Comparison of ENCODE assay signal across 9 mouse cellular contexts in genomic region chr8:8656578-8657441, GRCm38 (mm10). TPM values are rescaled to one million over a fixed set of nuclear protein-coding genes. Genes with fewer than 3 reads are reported as not detected.
A peak's percentile ranks its signal among the peaks of the same experiment; 100 is the strongest.
DNase-seq lines count a peak whose midpoint lies in the region; ATAC-seq lines count a peak whose summit lies in the region.
"Had no signal": no experiment of that assay in that cellular context is flagged by ENCODE, and none has a peak within 500 bp of the region (broad histone marks: within the 10 kb centered on the region; RNA-seq: fewer than 3 reads in every experiment).

No protein-coding gene starts in this region.

- H3K9ac ChIP-seq in heart, embryonic 12.5 days: peak overlapping the region; percentile 36; the same call in 1 of the 2 replicates
- H3K9ac ChIP-seq in midbrain, embryonic 15.5 days: peak overlapping the region; percentile 37

- no peaks in the 10 kb centered on the region for H3K9me3 ChIP-seq in heart, embryonic 12.5 days (replicated peaks)
- no peaks in the 10 kb centered on the region for H3K9me3 ChIP-seq in hindbrain, embryonic 10.5 days
- H3K9me3 ChIP-seq in midbrain, embryonic 15.5 days: no peaks in the 10 kb centered on the region

- H3K4me3 ChIP-seq in heart, embryonic 12.5 days: peak overlapping the region; percentile 30
- peak overlapping the region; percentile 98 for H3K4me3 ChIP-seq in hindbrain, embryonic 10.5 days
- peak overlapping the region; percentile 68 for H3K4me3 ChIP-seq in midbrain, embryonic 15.5 days

- ATAC-seq in heart, embryonic 12.5 days (ENCODE audit: insufficient number of reproducible peaks, low FRiP score): no peak
- no peak for ATAC-seq in midbrain, embryonic 15.5 days (replicated peaks)
- no peak for ATAC-seq in CD4-positive, CD25-positive, alpha-beta regulatory T cell, adult 4 months

- no peaks in the 10 kb centered on the region for H3K36me3 ChIP-seq in heart, embryonic 12.5 days
- peaks cover 24% of the 10 kb centered on the region; the same call in 1 of the 2 replicates for H3K36me3 ChIP-seq in hindbrain, embryonic 10.5 days
- no peaks in the 10 kb centered on the region for H3K36me3 ChIP-seq in midbrain, embryonic 15.5 days (replicated peaks)

- peaks cover 47% of the 10 kb centered on the region for H3K4me1 ChIP-seq in heart, embryonic 12.5 days (replicated peaks)
- H3K4me1 ChIP-seq in hindbrain, embryonic 10.5 days (replicated peaks): peaks cover 71% of the 10 kb centered on the region
- H3K4me1 ChIP-seq in midbrain, embryonic 15.5 days: peaks cover 62% of the 10 kb centered on the region

- H3K27ac ChIP-seq in heart, embryonic 12.5 days (ENCODE audit: poor library complexity, severe bottlenecking): peak overlapping the region; percentile 26; the same call in 1 of the 2 replicates
- H3K27ac ChIP-seq in hindbrain, embryonic 10.5 days: peak overlapping the region; percentile 98
- peak overlapping the region; percentile 46; the same call in 1 of the 2 replicates for H3K27ac ChIP-seq in midbrain, embryonic 15.5 days

- H3K27me3 ChIP-seq in heart, embryonic 12.5 days (replicated peaks): no peaks in the 10 kb centered on the region
- peaks cover 16% of the 10 kb centered on the region for H3K27me3 ChIP-seq in hindbrain, embryonic 10.5 days (ENCODE audit: insufficient read depth, poor library complexity, severe bottlenecking)
- peaks cover 3% of the 10 kb centered on the region; the same call in 1 of the 2 replicates for H3K27me3 ChIP-seq in midbrain, embryonic 15.5 days (replicated peaks)

- WGBS in heart, embryonic 12.5 days: 10% methylated on average over 14 of the region's 14 CpGs
- 3% methylated on average over 14 of the region's 14 CpGs for WGBS in hindbrain, embryonic 10.5 days
- 9% methylated on average over 14 of the region's 14 CpGs for WGBS in midbrain, embryonic 15.5 days

- intact Hi-C loops in heart, postnatal 25 days (cut with DNase I): loop anchor here (5.0 to 10.0 kb wide), 3 partner anchors 322 to 515 kb away; no protein-coding TSS in a partner anchor

- no peak for DNase-seq in heart, postnatal 25 days (ENCODE audit: low spot score)
- peak; percentile 43 for DNase-seq in brain, embryonic 18.5 days (ENCODE audit: low read depth, low spot score)
- peak; percentile 35 for DNase-seq in hindbrain, embryonic 10.5 days (ENCODE audit: low spot score)
- no peak for DNase-seq in spleen, postnatal 14 days (ENCODE audit: low spot score in 2 of 2)
- no peak for DNase-seq in testis, postnatal 10 days (ENCODE audit: low spot score)
- DNase-seq: cerebellum, adult 11 months had no signal

- H3K4me2 ChIP-seq in heart, embryonic 12.5 days: peak overlapping the region; percentile 67
- peak overlapping the region; percentile 86 for H3K4me2 ChIP-seq in midbrain, embryonic 15.5 days

RNA-seq across cellular contexts. Expression of gene Efnb2, which starts 4.2 kb away (rescaled TPM):
- polyA plus RNA-seq in heart, embryonic 12.5 days (2016; fragmentation: Nextera tagmentation; extraction: Ambion mirVana): 25.4 and 27.1 TPM in 2 replicates
- total RNA-seq in heart, postnatal 25 days (2021): 10 to 100 TPM; 24.8 to 29.4 TPM
- polyA plus RNA-seq in hindbrain, embryonic 10.5 days (2016; fragmentation: Nextera tagmentation; extraction: Ambion mirVana): 33.8 and 34.7 TPM in 2 replicates
- polyA plus RNA-seq in midbrain, embryonic 15.5 days (2015; fragmentation: Nextera tagmentation; extraction: Ambion mirVana): 14.1 and 14.8 TPM in 2 replicates
- under 1 TPM; 0.16 to 0.24 TPM for polyA plus RNA-seq in CD4-positive, CD25-positive, alpha-beta regulatory T cell, adult 4 months (2017; shearing (Covaris generic))

RNA-seq across cellular contexts. Expression of gene Arglu1, which starts 33.5 kb away (rescaled TPM):
- 111 TPM in 2 replicates for polyA plus RNA-seq in heart, embryonic 12.5 days (2016; fragmentation: Nextera tagmentation; extraction: Ambion mirVana)
- total RNA-seq in heart, postnatal 25 days (2021): 10 to 100 TPM; 29.4 to 30.4 TPM
- 145 and 165 TPM in 2 replicates for polyA plus RNA-seq in hindbrain, embryonic 10.5 days (2016; fragmentation: Nextera tagmentation; extraction: Ambion mirVana)
- 158 and 183 TPM in 2 replicates for polyA plus RNA-seq in midbrain, embryonic 15.5 days (2015; fragmentation: Nextera tagmentation; extraction: Ambion mirVana)
- polyA plus RNA-seq in CD4-positive, CD25-positive, alpha-beta regulatory T cell, adult 4 months (2017; shearing (Covaris generic)): 100 to 1,000 TPM; 162 to 193 TPM

Comparison
In these comparisons a context has a peak if more than half of its experiments do, and no peak if none do; other contexts are left out.
1. H3K27ac ChIP-seq: peak in every context shown above with its lines; median percentile 98 in hindbrain, embryonic 10.5 days; 46 in midbrain, embryonic 15.5 days; 26 in heart, embryonic 12.5 days.
2. H3K4me3 ChIP-seq: peak in every context shown above with its lines; median percentile 98 in hindbrain, embryonic 10.5 days; 68 in midbrain, embryonic 15.5 days; 30 in heart, embryonic 12.5 days.
3. DNase-seq: peak in brain, embryonic 18.5 days (single experiment) and hindbrain, embryonic 10.5 days (single experiment); none in heart, postnatal 25 days (single experiment), spleen, postnatal 14 days (0 of 2) and testis, postnatal 10 days (single experiment).
4. RNA of gene Efnb2, which starts 4.2 kb away (polyA plus RNA-seq): 33.8 to 34.7 TPM in hindbrain, embryonic 10.5 days, 25.4 to 27.1 TPM in heart, embryonic 12.5 days and 14.1 to 14.8 TPM in midbrain, embryonic 15.5 days; 0.16 to 0.24 TPM in CD4-positive, CD25-positive, alpha-beta regulatory T cell, adult 4 months; every median in the first group is over 10 times any median in the second.